Mouse (Mus musculus) lung, adult 2 months (tissue): ENCODE measurements at regions not wholly inside any gene's neighbourhood (a gene's known extent, or its start where the extent isn't known, plus 50 kb on each side); places are given as distances from the start of the nearest gene placed in this dataset.

Experiments used
- CTCF ChIP-seq: fragments of 200-500 bp; IDR thresholded peaks from 2 replicates; pipeline ENCODE4 v1.5.1; 2011; ENCODE audit warnings: mild to moderate bottlenecking, low read length, control low read depth; ENCODE audit not compliant: insufficient read depth
- POLR2A ChIP-seq: fragments of 200-500 bp; IDR thresholded peaks from 2 replicates; pipeline ENCODE4 v1.6.1; 2011; ENCODE audit warnings: low read depth, mild to moderate bottlenecking, control low read depth, low read length, borderline replicate concordance; ENCODE audit errors: extremely low read depth

- TF ChIP-seq CTCF = no peak
- no peak for TF ChIP-seq POLR2A
Observed at GRCm38 (mm10) chr9:61791435-61792064, 122.8 kb downstream of the Rplp1 start.
